Comparison of ENCODE assay signal across 11 mouse cellular contexts in the genomic region with DNA sequence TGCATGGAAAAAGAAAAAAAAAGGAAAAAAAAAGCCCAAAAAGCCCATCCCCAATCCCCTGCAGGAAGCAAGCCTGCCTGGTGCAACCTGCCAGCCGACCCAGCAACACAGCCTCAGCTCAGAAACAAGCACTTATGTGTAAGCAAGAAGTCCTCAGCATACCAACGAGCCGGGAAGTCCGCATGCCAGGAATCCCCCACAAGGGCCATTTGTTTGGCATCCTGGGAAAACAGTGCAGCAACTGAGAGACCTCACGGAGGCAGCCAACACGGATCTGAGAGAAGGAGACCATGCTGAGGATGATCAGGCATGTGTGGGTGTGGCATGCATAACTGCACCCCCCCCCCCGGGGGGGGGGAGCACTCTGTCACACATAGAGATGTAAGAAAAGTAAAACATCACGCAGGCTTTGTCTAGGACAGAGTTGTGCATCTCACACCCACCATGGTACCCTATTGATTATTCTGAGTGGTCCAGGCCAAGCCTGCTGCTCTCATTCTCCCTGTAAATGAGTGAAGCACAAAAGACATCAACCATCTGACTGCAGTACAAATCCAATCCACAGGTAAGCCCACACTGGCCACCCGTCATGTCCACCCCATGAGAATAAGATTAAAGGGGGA. TPM values are rescaled to one million over a fixed set of nuclear protein-coding genes. Genes with fewer than 3 reads are reported as not detected.
DNase-seq lines count a peak whose midpoint lies in the region; ATAC-seq and TF ChIP-seq lines count a peak whose summit lies in the region.
"Had no signal": no experiment of that assay in that cellular context is flagged by ENCODE, and none has a peak within 500 bp of the region (broad histone marks: within the 10 kb centered on the region; RNA-seq: fewer than 3 reads in every experiment).

No protein-coding gene starts in this region.

- WGBS in forebrain, embryonic 13.5 days: 30% methylated on average over 9 of the region's 9 CpGs
- WGBS in forebrain, embryonic 10.5 days: 62% methylated on average over 9 of the region's 9 CpGs
- WGBS in lung, postnatal 0 days: 28% methylated on average over 9 of the region's 9 CpGs
- WGBS in heart, embryonic 12.5 days: 38% methylated on average over 9 of the region's 9 CpGs

- peaks cover 32% of the 10 kb centered on the region for H3K4me1 ChIP-seq in forebrain, embryonic 13.5 days
- peaks cover 14% of the 10 kb centered on the region for H3K4me1 ChIP-seq in forebrain, embryonic 10.5 days
- 0 out of 2 replicates have a peak, but pooled peaks cover 3% of the 10 kb centered on the region for H3K4me1 ChIP-seq in lung, postnatal 0 days (ENCODE audit: insufficient read depth, low read depth, low read length)
- H3K4me1 ChIP-seq in heart, embryonic 12.5 days (replicated peaks): peaks cover 13% of the 10 kb centered on the region; the same call in 1 of the 2 replicates

- no peak overlapping the region for H3K27ac ChIP-seq in forebrain, embryonic 13.5 days
- H3K27ac ChIP-seq in forebrain, embryonic 10.5 days: no peak overlapping the region
- no peak overlapping the region for H3K27ac ChIP-seq in lung, postnatal 0 days (ENCODE audit: low read length)
- no peak overlapping the region for H3K27ac ChIP-seq in heart, embryonic 12.5 days (ENCODE audit: poor library complexity, severe bottlenecking)

- H3K27me3 ChIP-seq in forebrain, embryonic 13.5 days: peaks cover 16% of the 10 kb centered on the region
- peaks cover 4% of the 10 kb centered on the region for H3K27me3 ChIP-seq in forebrain, embryonic 10.5 days (ENCODE audit: poor library complexity, severe bottlenecking)
- no peaks in the 10 kb centered on the region for H3K27me3 ChIP-seq in lung, postnatal 0 days (replicated peaks; ENCODE audit: insufficient read depth, low read length)
- H3K27me3 ChIP-seq in heart, embryonic 12.5 days (replicated peaks): no peaks in the 10 kb centered on the region
- H3K27me3 ChIP-seq: heart, embryonic 15.5 days had no signal

- H3K4me3 ChIP-seq in forebrain, embryonic 13.5 days: no peak overlapping the region
- no peak overlapping the region for H3K4me3 ChIP-seq in forebrain, embryonic 10.5 days
- no peak overlapping the region for H3K4me3 ChIP-seq in lung, postnatal 0 days (ENCODE audit: low read depth, low read length)
- H3K4me3 ChIP-seq in heart, embryonic 12.5 days: no peak overlapping the region
- H3K4me3 ChIP-seq: heart, embryonic 15.5 days; myocyte had no signal

- ATAC-seq in forebrain, embryonic 13.5 days: peak; percentile 74
- ATAC-seq in lung, postnatal 0 days: peak; percentile 67
- no peak for ATAC-seq in heart, embryonic 12.5 days (ENCODE audit: insufficient number of reproducible peaks, low FRiP score)

- TF ChIP-seq CTCF in lung, postnatal 0 days (IDR thresholded peaks at IDR 0.05): no peak

- H3K4me2 ChIP-seq in forebrain, embryonic 13.5 days: no peak overlapping the region
- H3K4me2 ChIP-seq in lung, postnatal 0 days (replicated peaks; ENCODE audit: low read depth, low read length): no peak overlapping the region
- no peak overlapping the region for H3K4me2 ChIP-seq in heart, embryonic 12.5 days
- H3K4me2 ChIP-seq: heart, embryonic 15.5 days had no signal

- no peaks in the 10 kb centered on the region for H3K36me3 ChIP-seq in forebrain, embryonic 13.5 days (ENCODE audit: poor library complexity, severe bottlenecking)
- no peaks in the 10 kb centered on the region for H3K36me3 ChIP-seq in forebrain, embryonic 10.5 days (replicated peaks)
- H3K36me3 ChIP-seq in lung, postnatal 0 days (ENCODE audit: insufficient read depth, low read length): no peaks in the 10 kb centered on the region
- H3K36me3 ChIP-seq in heart, embryonic 12.5 days: no peaks in the 10 kb centered on the region
- H3K36me3 ChIP-seq: heart, embryonic 15.5 days had no signal

- no peak for DNase-seq in forebrain, embryonic 10.5 days (ENCODE audit: extremely low spot score, low spot score)
- DNase-seq in layer of hippocampus, adult 9-10 months (ENCODE audit: low spot score): peak; percentile 31
- peak; percentile 44 for DNase-seq in lung, postnatal 0 days (ENCODE audit: low spot score)
- peak; percentile 37 to 54 for DNase-seq in right cerebral cortex, postnatal 36 days (ENCODE audit: low spot score in 2 of 2)
- DNase-seq in ovary, postnatal 14 days (ENCODE audit: low spot score): no peak
- no peak for DNase-seq in testis, postnatal 10 days (ENCODE audit: low spot score)

- H3K9ac ChIP-seq in forebrain, embryonic 13.5 days: no peak overlapping the region
- no peak overlapping the region for H3K9ac ChIP-seq in lung, postnatal 0 days (replicated peaks; ENCODE audit: low read depth)
- no peak overlapping the region for H3K9ac ChIP-seq in heart, embryonic 12.5 days
- H3K9ac ChIP-seq: heart, embryonic 15.5 days had no signal

- TF ChIP-seq EP300 in lung, postnatal 0 days (IDR thresholded peaks at IDR 0.05): no peak

- no peaks in the 10 kb centered on the region for H3K9me3 ChIP-seq in forebrain, embryonic 13.5 days (replicated peaks)
- no peaks in the 10 kb centered on the region for H3K9me3 ChIP-seq in forebrain, embryonic 10.5 days
- no peaks in the 10 kb centered on the region for H3K9me3 ChIP-seq in lung, postnatal 0 days (ENCODE audit: low read length)
- no peaks in the 10 kb centered on the region for H3K9me3 ChIP-seq in heart, embryonic 12.5 days (replicated peaks)
- H3K9me3 ChIP-seq: heart, embryonic 15.5 days had no signal

RNA-seq across cellular contexts. Expression of a gene that starts 24.4 kb away (rescaled TPM):
- polyA plus RNA-seq in forebrain, embryonic 13.5 days (2015; fragmentation: Nextera tagmentation; extraction: Ambion mirVana): 1.7 and 2.1 TPM in 2 replicates
- polyA plus RNA-seq in forebrain, embryonic 10.5 days (2016; fragmentation: Nextera tagmentation; extraction: Ambion mirVana): 0.48 and 0.87 TPM in 2 replicates
- 0.08 and 0.37 TPM in 2 replicates for polyA plus RNA-seq in lung, postnatal 0 days (2015; fragmentation: Nextera tagmentation; extraction: Ambion mirVana)
- polyA plus RNA-seq in heart, embryonic 12.5 days (2016; fragmentation: Nextera tagmentation; extraction: Ambion mirVana): 0.53 and 0.55 TPM in 2 replicates
- polyA plus RNA-seq: C2C12 had no signal

Comparison
In these comparisons a context has a peak if more than half of its experiments do, and no peak if none do; other contexts are left out.
1. DNase-seq: peak in layer of hippocampus, adult 9-10 months (single experiment), lung, postnatal 0 days (single experiment) and right cerebral cortex, postnatal 36 days (2 of 2); none in forebrain, embryonic 10.5 days (single experiment), ovary, postnatal 14 days (single experiment) and testis, postnatal 10 days (single experiment).